Mouse (Mus musculus) urinary bladder, adult 2 months (tissue): ENCODE data around the gene Slc25a13. TPM values are rescaled to one million over a fixed set of nuclear protein-coding genes. Genes with fewer than 3 reads are reported as not detected.
"Not testable (repeated sequence)": the region's sequence is repeated elsewhere in the genome, so short reads cannot be mapped to it uniquely, and the experiment has no call there.

ENCODE experiments used
- DNase-seq: peaks from one replicate; pipeline ENCODE4 v3.0.0; 2022; ENCODE audit warnings: low spot score
- polyA plus RNA-seq: library from polyadenylated mRNA; depleted of rRNA; stranded (reverse); fragments of >200 nt; gene quantifications from 2 replicates; pipeline ENCODE4 v1.2.3, GENCODE M21; 2012

The Slc25a13 gene
- polyA plus RNA-seq, 1 experiment = 3.4 TPM

GRCm38 (mm10) chr6:6202451-6202850, 14.5 kb downstream of the Slc25a13 start:
- no peak for DNase-seq

GRCm38 (mm10) chr6:6201977-6202376, 15.0 kb downstream of the Slc25a13 start:
- DNase-seq = no peak

- DNase-seq = no peak
Measured at GRCm38 (mm10) chr6:6199138-6199870, 17.7 kb downstream of the Slc25a13 start.

- not testable (repeated sequence) for DNase-seq
Measured at GRCm38 (mm10) chr6:6198056-6198455, 18.9 kb downstream of the Slc25a13 start.

- DNase-seq = no peak
Measured at GRCm38 (mm10) chr6:6197339-6197738, 19.6 kb downstream of the Slc25a13 start.

GRCm38 (mm10) chr6:6196527-6196926, 20.4 kb downstream of the Slc25a13 start:
- DNase-seq = no peak

- no peak for DNase-seq
Measured at GRCm38 (mm10) chr6:6194831-6195230, 22.1 kb downstream of the Slc25a13 start.

GRCm38 (mm10) chr6:6193906-6194305, 23.1 kb downstream of the Slc25a13 start:
- no peak for DNase-seq

GRCm38 (mm10) chr6:6192413-6192812, 24.6 kb downstream of the Slc25a13 start:
- DNase-seq = no peak

GRCm38 (mm10) chr6:6191596-6192337, 25.2 kb downstream of the Slc25a13 start:
- DNase-seq = no peak

GRCm38 (mm10) chr6:6188970-6189369, 28.0 kb downstream of the Slc25a13 start:
- no peak for DNase-seq

- no peak for DNase-seq
Measured at GRCm38 (mm10) chr6:6186468-6186867, 30.5 kb downstream of the Slc25a13 start.

GRCm38 (mm10) chr6:6185735-6186068, 31.3 kb downstream of the Slc25a13 start:
- DNase-seq = no peak

- DNase-seq = no peak
Measured at GRCm38 (mm10) chr6:6184921-6185734, 31.8 kb downstream of the Slc25a13 start.

- no peak for DNase-seq
Measured at GRCm38 (mm10) chr6:6183601-6184000, 33.4 kb downstream of the Slc25a13 start.

- no peak for DNase-seq
Measured at GRCm38 (mm10) chr6:6182191-6182590, 34.8 kb downstream of the Slc25a13 start.

GRCm38 (mm10) chr6:6178341-6178740, 38.6 kb downstream of the Slc25a13 start:
- not testable (repeated sequence) for DNase-seq

- DNase-seq = no peak
Measured at GRCm38 (mm10) chr6:6175350-6175971, 41.5 kb downstream of the Slc25a13 start.

- DNase-seq = no peak
Measured at GRCm38 (mm10) chr6:6173935-6174561, 42.9 kb downstream of the Slc25a13 start.

- DNase-seq = no peak
Measured at GRCm38 (mm10) chr6:6173166-6173934, 43.6 kb downstream of the Slc25a13 start.
